Mouse (Mus musculus) heart, adult 8-10 months (tissue): ENCODE data around the gene Herpud2. TPM values are rescaled to one million over a fixed set of nuclear protein-coding genes. Genes with fewer than 3 reads are reported as not detected.
"Not testable (repeated sequence)": the region's sequence is repeated elsewhere in the genome, so short reads cannot be mapped to it uniquely, and the experiment has no call there.

Source experiments
- DNase-seq: peaks from one replicate; pipeline ENCODE4 v3.0.0; 2022; ENCODE audit warnings: low spot score
- total RNA-seq, 4 experiments: library from RNA; stranded (reverse); gene quantifications; 2 replicates each; pipeline ENCODE4 v1.2.4; 2022

Gene Herpud2
- total RNA-seq, 4 experiments from 2014 or later, result 32.6 to 39.9 (median 36.0) TPM

DNA sequence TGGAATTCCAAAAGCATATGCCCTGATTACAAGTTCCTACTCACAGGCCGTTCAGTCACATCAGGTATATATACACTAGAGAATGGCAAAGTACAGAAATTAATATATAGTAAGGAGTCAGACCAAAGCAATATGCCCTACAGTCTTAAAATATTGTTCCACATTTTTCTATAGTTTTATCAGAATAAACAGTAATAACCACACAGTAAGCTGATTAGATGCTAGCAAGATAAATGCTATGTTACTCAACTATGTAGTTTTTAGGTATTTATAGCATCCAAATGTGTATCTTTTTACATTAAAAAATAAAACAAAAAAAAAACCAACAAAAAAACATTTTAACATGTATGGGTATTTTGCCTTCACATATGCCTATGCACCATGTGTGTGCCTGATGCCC, 5.7 kb downstream of the Herpud2 start:
- DNase-seq, result no peak

DNA sequence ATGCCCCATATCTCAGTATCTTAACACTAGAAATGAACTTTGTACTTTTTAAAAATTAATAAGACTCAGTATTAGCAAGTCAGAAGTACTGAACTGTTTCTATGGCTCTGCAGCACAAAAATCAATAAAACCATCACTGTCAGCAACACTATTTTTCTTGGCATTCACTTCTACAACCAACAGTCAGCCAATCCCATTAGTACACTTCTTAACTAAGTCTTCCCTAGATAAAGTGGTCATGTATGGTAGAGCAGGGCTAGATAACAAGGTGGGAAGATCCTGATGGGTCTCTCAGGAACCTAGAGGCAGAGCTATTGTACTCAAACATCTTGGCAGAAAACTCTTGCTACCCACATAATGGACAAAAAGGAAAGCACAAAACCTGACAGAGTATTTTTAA, 7.7 kb downstream of the Herpud2 start:
- no peak for DNase-seq

DNA sequence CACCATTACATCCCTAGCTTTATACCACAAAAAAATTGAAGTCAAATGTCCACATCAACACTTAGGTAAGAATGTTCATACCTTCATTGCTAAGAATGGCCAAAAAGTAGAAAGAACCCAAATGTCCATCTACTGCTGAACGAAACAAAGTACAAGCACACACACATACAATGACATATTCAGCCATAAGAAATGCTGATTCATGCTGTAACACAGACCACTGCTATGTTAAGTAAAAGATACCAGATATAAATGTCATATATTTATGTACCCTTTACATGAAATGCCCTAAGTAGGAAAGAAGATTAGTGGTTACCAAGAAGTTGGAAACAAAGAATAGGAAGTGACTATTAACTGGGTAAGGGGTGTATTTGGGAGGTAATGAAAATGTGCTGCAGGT, 8.6 kb downstream of the Herpud2 start:
- no peak for DNase-seq

DNA sequence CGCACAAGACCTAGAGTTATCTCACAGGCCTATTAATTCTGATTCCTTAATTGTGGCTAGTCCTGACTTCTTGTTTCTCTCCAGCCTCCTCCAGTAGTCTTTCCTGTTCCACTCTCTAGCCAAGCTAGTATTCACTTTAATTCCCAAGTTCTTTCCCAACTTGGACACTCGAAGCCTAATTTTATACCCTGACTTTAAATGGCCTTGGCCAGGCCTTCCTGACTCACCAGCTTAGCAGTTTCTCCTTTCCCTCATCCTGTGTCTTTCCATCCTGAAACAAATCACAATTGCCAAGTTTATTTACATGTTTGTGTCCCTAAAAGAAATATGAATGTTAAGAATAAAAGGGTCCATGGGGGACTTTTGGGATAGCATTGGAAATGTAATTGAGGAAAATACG, 9.6 kb downstream of the Herpud2 start:
- no peak for DNase-seq

GRCm38 (mm10) chr9:25140330-25140729, 11.3 kb downstream of the Herpud2 start:
- no peak for DNase-seq

DNA sequence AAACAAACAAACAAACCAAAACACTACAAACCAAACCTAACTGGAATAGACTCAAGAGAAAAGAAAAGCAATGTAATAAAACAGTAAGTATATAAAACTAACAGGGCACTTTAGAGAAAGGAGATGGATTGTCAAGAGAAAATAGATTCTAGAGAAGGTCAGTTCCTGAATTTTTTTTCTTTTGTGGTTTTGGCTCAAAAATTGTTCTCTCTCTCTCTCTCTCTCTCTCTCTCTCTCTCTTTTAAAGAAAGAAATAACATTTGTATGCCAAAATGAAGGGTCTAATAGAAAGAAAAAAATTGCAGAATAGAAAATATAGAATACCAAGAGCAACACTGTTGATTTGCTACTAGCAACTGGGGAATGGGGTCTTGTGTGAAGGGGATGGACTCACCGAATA, 12.7 kb downstream of the Herpud2 start:
- no peak for DNase-seq

DNA sequence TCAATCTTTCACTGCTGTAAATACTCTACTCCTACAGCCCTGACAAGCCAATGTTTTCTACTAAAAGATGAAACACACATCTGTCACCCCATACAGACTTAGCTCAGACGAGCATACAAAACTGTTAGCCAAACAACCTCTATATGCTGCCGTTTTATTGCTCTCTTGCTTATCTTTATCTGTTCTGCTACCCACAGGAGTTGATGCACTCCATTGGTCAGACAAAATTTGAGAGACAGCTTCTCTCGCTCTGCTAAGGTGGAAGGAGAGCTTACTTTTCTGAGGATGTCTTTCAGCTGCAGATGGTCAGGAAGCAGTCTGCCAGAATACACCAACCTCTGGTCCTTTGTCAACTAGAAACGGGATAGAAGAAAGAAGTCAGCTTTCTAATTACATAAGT, 18.7 kb downstream of the Herpud2 start:
- no peak for DNase-seq

GRCm38 (mm10) chr9:25132253-25132652, 19.4 kb downstream of the Herpud2 start:
- DNase-seq, result no peak

DNA sequence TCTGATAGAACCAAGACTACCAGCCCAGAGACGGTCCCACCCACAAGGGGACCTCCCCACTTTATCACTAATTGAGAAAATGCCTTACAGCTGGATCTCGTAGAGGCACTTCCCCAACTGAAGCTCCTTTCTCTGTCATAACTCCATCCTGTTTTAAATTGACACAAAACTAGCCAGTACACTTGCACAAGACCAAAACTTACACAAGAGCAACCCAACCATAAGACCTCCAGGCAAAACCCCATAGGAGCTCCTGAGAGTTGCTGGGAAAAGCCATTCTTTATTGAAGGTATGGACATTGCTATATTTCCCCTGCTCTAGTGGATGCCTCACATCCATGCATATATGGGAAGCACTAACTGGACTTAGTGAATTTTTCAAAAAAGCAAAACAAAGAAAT, 27.6 kb downstream of the Herpud2 start:
- DNase-seq, result no peak

DNA sequence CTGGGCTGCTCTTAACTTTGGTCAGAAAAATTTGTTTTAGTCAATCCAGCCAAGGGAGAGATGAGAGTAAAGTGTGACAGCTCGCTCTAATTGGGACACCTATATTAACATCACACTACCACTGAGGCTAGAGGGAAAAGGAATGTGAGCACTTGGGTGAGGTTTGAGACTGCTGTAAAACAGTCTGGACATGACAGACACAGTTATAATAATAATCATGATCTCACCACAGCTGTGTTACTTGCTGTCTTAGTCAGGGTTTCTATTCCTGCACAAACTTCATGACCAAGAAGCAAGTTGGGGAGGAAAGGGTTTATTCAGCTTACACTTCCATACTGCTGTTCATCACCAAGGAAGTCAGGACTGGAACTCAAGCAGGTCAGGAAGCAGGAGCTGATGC, 28.0 kb downstream of the Herpud2 start:
- not testable (repeated sequence) for DNase-seq

- DNase-seq, result peak; percentile 51
Measured at GRCm38 (mm10) chr9:25104638-25105037, 47.0 kb downstream of the Herpud2 start.

- DNase-seq, result no peak
Measured at GRCm38 (mm10) chr9:25102881-25103280, 48.7 kb downstream of the Herpud2 start.

GRCm38 (mm10) chr9:25090853-25091252, 60.8 kb downstream of the Herpud2 start:
- no peak for DNase-seq

DNA sequence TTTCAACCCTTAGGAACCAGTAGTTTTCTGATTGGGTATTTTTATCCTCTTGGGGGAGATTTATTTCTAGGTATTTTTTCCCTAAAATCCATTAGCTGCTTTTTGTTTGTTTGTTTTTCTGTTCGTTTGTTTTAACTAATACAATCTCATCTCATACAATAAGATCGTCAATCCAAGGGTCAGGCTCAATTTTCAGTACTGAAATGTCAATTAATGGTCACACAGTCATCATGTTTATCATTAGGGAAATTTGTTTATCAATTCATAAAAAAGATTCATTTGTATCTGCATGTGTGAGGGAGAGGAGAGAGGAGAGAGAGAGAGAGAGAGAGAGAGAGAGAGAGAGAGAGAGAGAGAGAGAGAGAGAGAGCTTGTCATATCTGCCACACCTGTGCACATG, 62.5 kb downstream of the Herpud2 start, which contains the start of gene Gm10181:
Gene Gm10181, plus strand, starts transcription at position 301 of the 400 bp plus-strand sequence.
- no peak for DNase-seq

GRCm38 (mm10) chr9:25076505-25076904, 75.1 kb downstream of the Herpud2 start:
- no peak for DNase-seq

DNA sequence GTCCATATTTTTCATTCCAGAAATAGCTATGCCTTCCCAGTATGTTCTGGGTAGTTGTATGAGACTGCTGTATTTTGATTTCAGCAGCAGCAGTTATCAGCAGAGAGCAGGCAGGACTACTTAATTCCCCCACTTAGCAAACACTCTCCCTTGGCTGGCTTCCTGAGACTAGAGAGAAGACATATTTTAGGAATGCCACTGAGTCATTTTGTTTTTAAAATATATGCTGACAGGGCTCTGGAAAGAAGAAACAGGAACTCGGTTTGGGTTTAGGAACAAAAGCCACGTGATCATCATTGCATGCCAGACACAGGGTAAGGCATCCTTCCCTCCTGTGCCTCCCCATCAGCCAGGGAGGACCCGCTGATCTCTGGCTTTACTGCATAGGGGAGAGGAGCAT, 75.6 kb downstream of the Herpud2 start:
- DNase-seq, result peak; percentile 40

DNA sequence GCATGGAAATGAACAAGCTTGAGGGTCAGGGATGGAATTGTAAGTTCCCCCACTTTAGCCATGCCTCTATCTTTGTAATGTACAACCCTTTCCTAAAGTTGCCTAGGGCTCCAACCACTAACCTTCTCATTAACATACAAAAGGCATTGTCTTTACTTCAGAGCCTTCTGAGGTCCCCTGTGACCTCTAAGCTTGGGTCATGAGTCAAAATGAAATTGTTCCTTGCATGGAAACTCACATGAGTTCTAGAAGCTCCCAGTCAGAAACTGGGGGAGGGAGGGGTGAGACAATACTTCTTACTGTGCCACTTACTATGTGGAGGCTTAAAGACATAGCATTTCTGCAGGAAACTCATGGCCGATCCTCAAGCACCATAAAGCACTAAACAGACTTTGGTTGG, 79.0 kb downstream of the Herpud2 start:
- DNase-seq, result no peak

- no peak for DNase-seq
Measured at GRCm38 (mm10) chr9:25058726-25059125, 92.9 kb downstream of the Herpud2 start.

Other genes starting within 250 kb of the Herpud2 start
- gene Gm10181, start 62.4 kb downstream of the Herpud2 start, total RNA-seq, result not detected
- 100 to 1,000 TPM in 3 of 4 experiments, 10 to 100 TPM in 1; 97.5 to 117 (median 108) TPM for gene Sept7, start 100.6 kb upstream of the Herpud2 start, total RNA-seq